Mouse (Mus musculus) hindbrain, embryonic 13.5 days (tissue): Measurements from ENCODE around the gene Gpr137. TPM values are rescaled to one million over a fixed set of nuclear protein-coding genes. Genes with fewer than 3 reads are reported as not detected.
"Not testable (repeated sequence)": the region's sequence is repeated elsewhere in the genome, so short reads cannot be mapped to it uniquely, and the experiment has no call there.

Experiments used
- ATAC-seq: fragments of 200-750 bp; cut with Nextera tagmentation; 2 replicates; pipeline ENCODE4 v1.8.0; 2017; ENCODE audit warnings: moderate TSS enrichment; ENCODE audit not compliant: low FRiP score
- H3K27ac ChIP-seq: fragments of 300-500 bp; sonication (generic); 2 replicates; pipeline ENCODE4 v1.5.1; 2015; ENCODE audit warnings: inconsistent platforms, mild to moderate bottlenecking, moderate library complexity
- H3K27me3 ChIP-seq: fragments of 300-500 bp; sonication (generic); 2 replicates; pipeline ENCODE4 v1.6.1; 2015; ENCODE audit warnings: mild to moderate bottlenecking, inconsistent platforms
- H3K36me3 ChIP-seq: fragments of 300-500 bp; sonication (generic); 2 replicates; pipeline ENCODE4 v1.6.1; 2015; ENCODE audit warnings: mild to moderate bottlenecking, inconsistent platforms
- H3K4me1 ChIP-seq: fragments of 300-500 bp; sonication (generic); replicated peaks from 2 replicates; pipeline ENCODE4 v1.6.1; 2015; ENCODE audit warnings: inconsistent platforms
- H3K4me2 ChIP-seq: fragments of 300-500 bp; sonication (generic); 2 replicates; pipeline ENCODE4 v1.6.1; 2015; ENCODE audit warnings: inconsistent platforms, mild to moderate bottlenecking, moderate library complexity
- H3K4me3 ChIP-seq: fragments of 300-500 bp; sonication (generic); 2 replicates; pipeline ENCODE4 v1.5.1; 2015; ENCODE audit warnings: mild to moderate bottlenecking, inconsistent platforms
- H3K9ac ChIP-seq: fragments of 300-500 bp; sonication (generic); 2 replicates; pipeline ENCODE4 v1.6.1; 2015; ENCODE audit warnings: mild to moderate bottlenecking, inconsistent platforms
- H3K9me3 ChIP-seq: fragments of 300-500 bp; sonication (generic); 2 replicates; pipeline ENCODE4 v1.6.1; 2016; ENCODE audit warnings: inconsistent platforms
- WGBS: fragments of 180-500 bp; shearing (Covaris S2); methylation state at CpG from one replicate; pipeline ENCODE4 v1.1.7; 2015; 5-methylcytosine and 5-hydroxymethylcytosine counted together
- polyA plus RNA-seq: library from polyadenylated mRNA; unstranded; fragments of >200 nt; fragmentation: Nextera tagmentation; extraction: Ambion mirVana; gene quantifications from 2 replicates; pipeline ENCODE4 v1.2.1, GENCODE M21; 2015

Gene Gpr137
- 53.1 and 54.7 TPM in 2 replicates for polyA plus RNA-seq

- Histone ChIP-seq H3K9ac (peak within 1 kb of the TSS; percentile 97), H3K4me2 (peak within 1 kb of the TSS; percentile 98), H3K4me3 (peak within 1 kb of the TSS; percentile 84), H3K27ac (peak within 1 kb of the TSS; percentile 97), H3K4me1 (peaks cover 47% of the 10 kb centered on the region), H3K9me3 (no peaks in the 10 kb centered on the region), H3K27me3 (peaks cover 4% of the 10 kb centered on the region; the same call in 1 of the 2 replicates), H3K36me3 (peaks cover 19% of the 10 kb centered on the region)
- under 1% methylated on average over 27 of the region's 27 CpGs for WGBS
- peak; percentile 75 for ATAC-seq
These were observed at the start of gene Gpr137 for GRCm38 (mm10) chr19:6942249-6942691. Gpr137 (minus strand) TSS chr19:6942480.

DNA sequence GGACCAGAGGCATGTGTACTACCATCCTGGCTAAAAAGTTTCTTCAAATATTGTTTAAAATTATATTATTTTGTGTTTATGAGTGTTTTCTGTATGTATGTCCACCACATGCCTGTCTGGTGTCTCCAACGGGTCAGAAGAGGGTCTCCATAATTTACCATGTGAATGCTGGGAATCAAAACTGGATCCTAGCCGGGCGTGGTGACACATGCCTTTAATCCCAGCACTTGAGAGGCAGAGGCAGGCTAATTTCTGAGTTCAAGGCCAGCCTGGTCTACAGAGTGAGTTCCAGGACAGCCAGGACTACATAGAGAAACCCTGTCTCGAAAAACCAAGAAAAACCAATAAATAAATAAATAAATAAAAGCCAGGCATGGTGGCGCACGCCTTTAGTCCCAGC, 48.9 kb upstream of the Gpr137 start:
- H3K4me2 ChIP-seq, H3K27ac ChIP-seq, H3K4me3 ChIP-seq, H3K27me3 ChIP-seq, ATAC-seq, H3K9me3 ChIP-seq, H3K36me3 ChIP-seq, H3K9ac ChIP-seq: not testable (repeated sequence)
- H3K4me1 ChIP-seq, result peaks cover 53% of the 10 kb centered on the region
- WGBS, result 95% methylated on average over 6 of the region's 6 CpGs

DNA sequence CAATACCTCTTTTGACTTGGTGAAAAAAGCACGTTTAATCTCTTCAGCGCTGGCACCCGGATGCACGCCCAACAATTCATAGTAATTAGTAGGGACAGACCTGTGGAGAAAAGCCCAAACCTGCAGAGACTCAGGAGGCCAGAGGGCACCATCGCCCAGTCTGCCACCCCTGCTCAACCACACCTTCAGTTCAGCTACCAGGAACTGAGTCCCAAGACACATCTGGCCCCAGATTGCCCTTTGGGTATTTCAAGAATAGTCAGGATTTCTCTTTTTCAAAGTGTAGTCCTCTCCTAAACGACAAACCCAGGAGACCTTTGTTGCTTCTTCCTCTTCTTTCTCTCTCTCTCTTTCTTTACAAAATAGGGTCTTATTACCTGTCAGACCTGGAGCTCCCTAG, 48.4 kb upstream of the Gpr137 start:
- Histone ChIP-seq H3K9ac (no peak overlapping the region), H3K4me2 (no peak overlapping the region), H3K9me3 (no peaks in the 10 kb centered on the region), H3K27me3 (no peaks in the 10 kb centered on the region), H3K4me1 (peaks cover 56% of the 10 kb centered on the region), H3K36me3 (no peaks in the 10 kb centered on the region), H3K4me3 (no peak overlapping the region), H3K27ac (no peak overlapping the region)
- no peak for ATAC-seq
- 90% methylated on average over 6 of the region's 6 CpGs for WGBS

DNA sequence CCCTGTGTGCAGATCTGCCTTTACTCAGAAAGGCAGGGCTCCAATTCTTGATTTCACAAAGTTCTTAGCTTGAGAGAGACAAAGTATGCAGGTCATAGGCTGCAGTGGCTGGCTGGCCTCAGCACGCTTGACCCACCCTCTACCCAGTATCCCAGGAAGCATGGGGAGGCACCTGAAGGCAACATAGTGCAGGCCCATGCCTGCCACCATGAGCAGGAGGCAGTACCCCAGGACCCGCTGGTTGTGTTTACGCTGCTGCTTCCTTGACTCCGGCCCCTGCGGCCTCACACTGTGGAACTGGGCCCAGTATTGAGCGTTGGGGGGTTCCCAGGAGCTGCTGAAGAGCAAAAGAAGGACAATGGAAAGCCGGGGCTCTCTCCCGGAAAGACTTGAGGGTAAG, 47.0 kb upstream of the Gpr137 start:
- Histone ChIP-seq H3K27ac (no peak overlapping the region), H3K36me3 (peaks cover 10% of the 10 kb centered on the region), H3K27me3 (no peaks in the 10 kb centered on the region), H3K4me2 (no peak overlapping the region), H3K9ac (no peak overlapping the region), H3K4me3 (no peak overlapping the region; the same call in 1 of the 2 replicates), H3K9me3 (no peaks in the 10 kb centered on the region), H3K4me1 (peaks cover 43% of the 10 kb centered on the region)
- WGBS, result 88% methylated on average over 8 of the region's 8 CpGs
- ATAC-seq, result no peak

DNA sequence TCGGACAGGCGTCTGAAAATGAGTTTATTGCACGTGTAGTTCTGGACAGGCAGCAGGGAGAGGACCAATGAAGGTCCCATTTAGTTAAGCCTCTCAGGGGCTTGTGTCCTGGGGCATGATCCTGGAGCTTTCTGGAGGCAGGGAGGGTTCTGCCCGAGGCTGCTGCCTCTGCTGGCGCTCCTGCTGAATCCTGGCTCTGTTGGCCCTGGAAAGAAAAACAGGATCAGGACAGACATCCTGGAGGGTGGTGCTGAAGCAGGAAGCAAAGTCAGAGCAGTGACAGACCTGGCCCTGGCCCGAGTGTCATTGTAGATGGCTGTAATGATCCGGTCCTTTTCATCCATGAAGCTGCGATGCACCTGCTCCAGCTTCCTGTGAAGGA, 45.6 kb upstream of the Gpr137 start:
- Histone ChIP-seq H3K27me3 (no peaks in the 10 kb centered on the region), H3K36me3 (peaks cover 21% of the 10 kb centered on the region), H3K4me3 (peak overlapping the region; percentile 57), H3K9me3 (no peaks in the 10 kb centered on the region), H3K4me1 (peaks cover 36% of the 10 kb centered on the region), H3K4me2 (peak overlapping the region; percentile 93), H3K9ac (peak overlapping the region; percentile 82), H3K27ac (peak overlapping the region; percentile 76)
- 3% methylated on average over 8 of the region's 8 CpGs for WGBS
- ATAC-seq, result no peak

DNA sequence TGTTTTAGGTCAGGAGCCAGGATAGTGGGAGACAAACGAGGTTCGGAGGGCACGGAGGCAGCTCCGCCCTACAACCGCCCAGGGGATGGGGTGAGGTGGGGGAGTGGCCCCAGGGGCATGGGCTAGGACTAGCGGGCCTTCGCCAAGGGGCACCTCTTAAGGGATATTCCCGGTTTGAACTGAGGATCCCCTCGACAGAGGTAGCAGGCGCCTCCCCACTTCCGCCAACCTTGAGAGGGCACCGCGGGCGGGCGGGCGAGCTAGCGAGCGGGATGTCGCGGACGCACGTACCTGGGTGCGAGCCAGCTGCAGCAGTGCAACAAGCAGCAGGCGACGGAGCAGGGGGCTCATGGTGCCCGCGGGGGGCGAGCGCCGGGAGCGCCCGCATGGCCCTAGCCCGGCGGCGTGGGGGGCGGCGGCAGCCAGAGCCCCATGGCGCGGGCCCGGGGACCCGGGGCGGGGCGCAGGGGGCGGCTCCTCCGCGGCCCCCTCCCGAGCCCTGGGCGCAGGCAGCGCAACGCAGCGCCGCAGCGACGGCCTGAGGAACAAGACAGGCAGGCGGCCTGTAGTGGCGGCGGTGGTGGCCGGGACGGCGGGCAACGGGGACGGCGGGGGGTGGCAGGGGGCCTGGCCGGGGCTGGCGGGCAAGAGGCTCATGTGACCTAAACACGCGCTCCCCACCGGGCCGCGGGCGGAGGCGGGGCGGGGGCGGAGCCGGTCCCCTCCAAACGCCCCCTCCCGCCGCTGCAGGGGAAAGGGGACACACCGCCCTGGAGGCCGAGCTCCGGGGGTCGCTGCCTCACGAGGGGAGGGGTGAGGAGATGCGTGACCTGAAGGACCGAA, 45.0 kb upstream of the Gpr137 start, which contains the start of gene Vegfb:
TSS of gene Vegfb (minus strand) at position 591 of the 843 bp plus-strand sequence.
- peak; percentile 59 for ATAC-seq
- Histone ChIP-seq H3K9ac (peak within 1 kb of the TSS; percentile 82), H3K4me1 (peaks cover 33% of the 10 kb centered on the region), H3K4me2 (peak within 1 kb of the TSS; percentile 93), H3K27me3 (no peaks in the 10 kb centered on the region), H3K9me3 (no peaks in the 10 kb centered on the region), H3K27ac (peak within 1 kb of the TSS; percentile 76), H3K36me3 (peaks cover 27% of the 10 kb centered on the region), H3K4me3 (peak within 1 kb of the TSS; percentile 57)
- WGBS, result under 1% methylated on average over 64 of the region's 85 CpGs

GRCm38 (mm10) chr19:6985951-6986708, 43.9 kb upstream of the Gpr137 start:
- WGBS, result 84% methylated on average over 10 of the region's 10 CpGs
- peak overlapping the region; percentile 82; the same call in 1 of the 2 replicates for H3K9ac ChIP-seq
- no peaks in the 10 kb centered on the region for H3K27me3 ChIP-seq
- H3K9me3 ChIP-seq, result no peaks in the 10 kb centered on the region
- ATAC-seq, result no peak
- H3K36me3 ChIP-seq, result peaks cover 29% of the 10 kb centered on the region
- peaks cover 26% of the 10 kb centered on the region for H3K4me1 ChIP-seq
- H3K27ac ChIP-seq, result 0 out of 2 replicates have a peak overlapping the region, but pooled peaks have one; percentile 76
- peak overlapping the region; percentile 93 for H3K4me2 ChIP-seq
- peak overlapping the region; percentile 57; the same call in 1 of the 2 replicates for H3K4me3 ChIP-seq

DNA sequence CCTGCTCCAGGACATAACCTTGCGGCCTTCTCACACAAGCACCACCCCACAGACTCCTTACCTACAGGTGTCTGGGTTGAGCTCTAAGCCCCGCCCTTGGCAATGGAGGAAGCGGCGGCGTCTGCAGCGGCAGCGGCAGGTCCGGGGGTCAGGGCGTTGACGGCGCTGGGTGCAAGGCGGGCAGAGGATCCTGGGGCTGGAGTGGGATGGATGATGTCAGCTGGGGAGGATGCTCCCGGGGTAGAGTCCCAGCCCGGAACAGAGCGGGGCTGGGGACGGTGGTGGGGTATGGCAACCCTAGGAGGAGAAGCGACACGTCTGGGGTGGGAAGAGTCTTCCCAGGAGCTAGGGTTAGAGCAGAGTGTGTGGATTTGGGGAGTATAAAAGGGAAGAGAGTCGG, 43.0 kb upstream of the Gpr137 start:
- Histone ChIP-seq H3K36me3 (peaks cover 29% of the 10 kb centered on the region), H3K27ac (no peak overlapping the region), H3K4me3 (no peak overlapping the region), H3K9ac (no peak overlapping the region; the same call in 1 of the 2 replicates), H3K27me3 (no peaks in the 10 kb centered on the region), H3K4me2 (no peak overlapping the region), H3K9me3 (no peaks in the 10 kb centered on the region), H3K4me1 (peaks cover 31% of the 10 kb centered on the region)
- WGBS, result 90% methylated on average over 19 of the region's 19 CpGs
- ATAC-seq, result no peak

- H3K9me3 ChIP-seq, result no peaks in the 10 kb centered on the region
- no peak for ATAC-seq
These were observed 41.3 kb upstream of the Gpr137 start for GRCm38 (mm10) chr19:6983621-6984020.

DNA sequence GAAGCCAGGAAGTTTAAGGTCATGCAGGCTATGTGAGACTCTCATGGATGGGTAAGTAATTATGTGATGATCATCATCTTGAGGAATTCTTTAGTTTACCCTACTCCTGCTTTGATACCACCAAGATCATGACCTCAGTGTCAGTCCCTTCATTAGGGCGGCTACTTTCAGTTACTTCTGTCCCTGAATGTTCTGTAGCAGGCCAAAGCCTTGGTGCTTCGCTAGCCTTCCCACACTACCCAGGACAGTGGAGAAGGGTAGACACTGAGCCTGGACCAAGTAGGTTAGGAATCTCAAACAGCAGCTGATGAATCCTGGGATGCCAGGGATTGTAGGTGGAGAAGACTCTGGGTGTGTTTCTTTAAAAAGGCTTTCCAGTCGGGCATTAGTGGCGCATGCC, 39.2 kb upstream of the Gpr137 start:
- peaks cover 48% of the 10 kb centered on the region for H3K36me3 ChIP-seq
- 92% methylated on average over 4 of the region's 4 CpGs for WGBS
- ATAC-seq, result no peak
- H3K9ac ChIP-seq, result no peak overlapping the region
- H3K4me1 ChIP-seq, result peaks cover 47% of the 10 kb centered on the region
- no peaks in the 10 kb centered on the region for H3K9me3 ChIP-seq
- no peak overlapping the region for H3K27ac ChIP-seq
- no peaks in the 10 kb centered on the region for H3K27me3 ChIP-seq
- 0 out of 2 replicates have a peak overlapping the region, but pooled peaks have one; percentile 67 for H3K4me3 ChIP-seq
- no peak overlapping the region for H3K4me2 ChIP-seq

More at GRCm38 (mm10) chr19:6983621-6984020, 41.3 kb upstream of the Gpr137 start:
- Histone ChIP-seq H3K36me3 (peaks cover 29% of the 10 kb centered on the region), H3K4me3 (no peak overlapping the region), H3K4me1 (peaks cover 43% of the 10 kb centered on the region), H3K9ac (no peak overlapping the region), H3K27ac (no peak overlapping the region), H3K27me3 (no peaks in the 10 kb centered on the region), H3K4me2 (no peak overlapping the region)
- WGBS, result 27% methylated on average over 5 of the region's 5 CpGs

GRCm38 (mm10) chr19:6980381-6981093, 38.3 kb upstream of the Gpr137 start, which contains the start of gene Fkbp2:
Fkbp2 (minus strand) TSS chr19:6980501.
- Histone ChIP-seq H3K36me3 (peaks cover 48% of the 10 kb centered on the region), H3K4me1 (peaks cover 49% of the 10 kb centered on the region), H3K4me3 (peak within 1 kb of the TSS; percentile 67), H3K27me3 (no peaks in the 10 kb centered on the region), H3K27ac (peak within 1 kb of the TSS; percentile 97), H3K9ac (peak within 1 kb of the TSS; percentile 85), H3K9me3 (no peaks in the 10 kb centered on the region), H3K4me2 (peak within 1 kb of the TSS; percentile 95)
- WGBS, result 3% methylated on average over 38 of the region's 38 CpGs
- peak; percentile 90 for ATAC-seq
